Mouse (Mus musculus) CH12.LX (cell line): ENCODE data around the gene Krtap10-4. TPM values are rescaled to one million over a fixed set of nuclear protein-coding genes. Genes with fewer than 3 reads are reported as not detected.

Source experiments
- DNase-seq: peaks from one replicate; pipeline ENCODE4 v3.0.0-alpha.2; 2013; ENCODE audit errors: extremely low read depth
- H3K27ac ChIP-seq: 2 replicates; pipeline ENCODE4 v1.5.1; 2012; ENCODE audit warnings: low read depth, mild to moderate bottlenecking, control low read depth, moderate library complexity; ENCODE audit not compliant: insufficient read depth
- H3K27me3 ChIP-seq: replicated peaks from 2 replicates; pipeline ENCODE3; 2012; ENCODE audit warnings: inconsistent platforms
- H3K36me3 ChIP-seq, 2 experiments: replicated peaks in 1 of 2; 2 replicates each; pipeline versions ENCODE3 to v1.6.1; 2012; ENCODE audit warnings: inconsistent platforms in 1 of 2, low read length in 1 of 2, mild to moderate bottlenecking in 1 of 2, mixed read lengths in 1 of 2, moderate library complexity in 1 of 2; ENCODE audit not compliant: control insufficient read depth in 1 of 2, insufficient read depth in 1 of 2
- H3K4me1 ChIP-seq, 2 experiments: 2 replicates each; pipeline ENCODE4 v1.6.1; 2012; ENCODE audit warnings: inconsistent platforms in 1 of 2, moderate library complexity in 1 of 2; ENCODE audit not compliant: insufficient read depth in 2 of 2, control insufficient read depth in 1 of 2
- H3K4me2 ChIP-seq: 2 replicates; pipeline ENCODE4 v1.6.1; 2012; ENCODE audit warnings: low read depth, mild to moderate bottlenecking, control low read depth; ENCODE audit not compliant: poor library complexity, insufficient read depth, severe bottlenecking
- H3K4me3 ChIP-seq, 3 experiments: fragments of 150-350 bp in 1 of 3; sonication (generic) in 1 of 3; replicated peaks in 1 of 3; 2 replicates each; pipeline versions ENCODE3 to v1.5.1; 2011 to 2012; ENCODE audit warnings: low read depth in 2 of 3, low read length in 2 of 3, mild to moderate bottlenecking in 2 of 3, moderate library complexity in 2 of 3, control low read depth in 1 of 3, improper control_type of control experiment in 1 of 3, inconsistent platforms in 1 of 3, mixed read lengths in 1 of 3; ENCODE audit not compliant: poor library complexity in 1 of 3
- H3K79me2 ChIP-seq: replicated peaks from 2 replicates; pipeline ENCODE4 v1.6.1; 2012; ENCODE audit warnings: mild to moderate bottlenecking, moderate library complexity; ENCODE audit not compliant: control insufficient read depth, poor library complexity, insufficient read depth, severe bottlenecking; ENCODE audit errors: extremely low read depth
- H3K9ac ChIP-seq: 2 replicates; pipeline ENCODE4 v1.6.1; 2012; ENCODE audit warnings: low read depth, mild to moderate bottlenecking, control low read depth, moderate library complexity; ENCODE audit not compliant: insufficient read depth
- H3K9me3 ChIP-seq: replicated peaks from 2 replicates; pipeline ENCODE3; 2012; ENCODE audit warnings: low read length, inconsistent platforms, mixed read lengths
- CHD2 ChIP-seq: IDR thresholded peaks from 2 replicates; pipeline ENCODE4 v1.6.1; 2011; ENCODE audit warnings: low read length, improper control_type of control experiment
- CTCF ChIP-seq, 2 experiments: IDR thresholded peaks in 1 of 2; conservative IDR thresholded peaks in 1 of 2; 2 replicates each; pipeline ENCODE4 v1.5.1; 2011 to 2012; ENCODE audit warnings: low read depth in 2 of 2, low read length in 2 of 2, improper control_type of control experiment in 1 of 2, inconsistent platforms in 1 of 2, mild to moderate bottlenecking in 1 of 2, moderate library complexity in 1 of 2
- ELF1 ChIP-seq: IDR thresholded peaks from 2 replicates; pipeline ENCODE4 v1.6.1; 2014; ENCODE audit warnings: low read depth, mild to moderate bottlenecking, inconsistent platforms, low read length, improper control_type of control experiment
- EP300 ChIP-seq: IDR thresholded peaks from 2 replicates; pipeline ENCODE4 v1.6.1; 2011; ENCODE audit warnings: low read length, improper control_type of control experiment
- HCFC1 ChIP-seq: IDR thresholded peaks from 2 replicates; pipeline ENCODE4 v1.6.1; 2012; ENCODE audit warnings: low read depth, mild to moderate bottlenecking, inconsistent platforms, low read length, improper control_type of control experiment
- IRF4 ChIP-seq: IDR thresholded peaks from 2 replicates; pipeline ENCODE4 v1.6.1; 2014; ENCODE audit warnings: low read depth, mild to moderate bottlenecking, inconsistent platforms, low read length, improper control_type of control experiment
- JUN ChIP-seq: IDR thresholded peaks from 2 replicates; pipeline ENCODE4 v1.6.1; 2011; ENCODE audit warnings: low read depth, mild to moderate bottlenecking, low read length, improper control_type of control experiment, moderate library complexity; ENCODE audit not compliant: insufficient read depth
- JUND ChIP-seq: conservative IDR thresholded peaks from 2 replicates; pipeline ENCODE4 v1.6.1; 2011; ENCODE audit warnings: low read depth, low read length, improper control_type of control experiment
- MAFK ChIP-seq: IDR thresholded peaks from 2 replicates; pipeline ENCODE4 v1.6.1; 2011; ENCODE audit warnings: low read length, improper control_type of control experiment; ENCODE audit not compliant: insufficient replicate concordance
- MAZ ChIP-seq: IDR thresholded peaks from 2 replicates; pipeline ENCODE4 v1.6.1; 2012; ENCODE audit warnings: low read depth, mild to moderate bottlenecking, inconsistent platforms, low read length, improper control_type of control experiment, moderate library complexity
- MYC ChIP-seq: IDR thresholded peaks from 2 replicates; pipeline ENCODE4 v1.6.1; 2011; ENCODE audit warnings: low read depth, mild to moderate bottlenecking, improper control_type of control experiment, low read length
- NELFE ChIP-seq: IDR thresholded peaks from 2 replicates; pipeline ENCODE4 v1.6.1; 2011; ENCODE audit warnings: low read depth, low read length, improper control_type of control experiment
- POLR2AphosphoS2 ChIP-seq: IDR thresholded peaks from 2 replicates; pipeline ENCODE4 v1.6.1; 2011; ENCODE audit warnings: low read depth, low read length, improper control_type of control experiment
- RAD21 ChIP-seq: IDR thresholded peaks from 2 replicates; pipeline ENCODE4 v1.6.1; 2011; ENCODE audit warnings: low read depth, mild to moderate bottlenecking, low read length, improper control_type of control experiment, moderate library complexity
- SIN3A ChIP-seq: IDR thresholded peaks from 2 replicates; pipeline ENCODE4 v1.6.1; 2012; ENCODE audit warnings: low read length, improper control_type of control experiment, inconsistent platforms
- TBP ChIP-seq: conservative IDR thresholded peaks from 2 replicates; pipeline ENCODE4 v1.6.1; 2011; ENCODE audit warnings: low read depth, low read length, improper control_type of control experiment
- UBTF ChIP-seq: IDR thresholded peaks from 2 replicates; pipeline ENCODE4 v1.6.1; 2012; ENCODE audit warnings: low read depth, mild to moderate bottlenecking, inconsistent platforms, low read length, improper control_type of control experiment, moderate library complexity
- USF1 ChIP-seq: IDR thresholded peaks from 2 replicates; pipeline ENCODE4 v1.6.1; 2014; ENCODE audit warnings: low read depth, mild to moderate bottlenecking, inconsistent platforms, low read length, improper control_type of control experiment
- USF2 ChIP-seq: conservative IDR thresholded peaks from 2 replicates; pipeline ENCODE4 v1.6.1; 2011; ENCODE audit warnings: low read depth, low read length, improper control_type of control experiment
- ZC3H11A ChIP-seq: IDR thresholded peaks from 2 replicates; pipeline ENCODE4 v1.6.1; 2012; ENCODE audit warnings: low read depth, mild to moderate bottlenecking, inconsistent platforms, low read length, improper control_type of control experiment
- ZMIZ1 ChIP-seq: IDR thresholded peaks from 2 replicates; pipeline ENCODE4 v1.6.1; 2012; ENCODE audit warnings: low read depth, mild to moderate bottlenecking, inconsistent platforms, low read length, improper control_type of control experiment
- ZNF384 ChIP-seq: IDR thresholded peaks from 2 replicates; pipeline ENCODE4 v1.6.1; 2012; ENCODE audit warnings: low read depth, low read length, improper control_type of control experiment, inconsistent platforms
- dilution Hi-C: fragments of 300-500 bp; cut with MboI; formaldehyde crosslinking; loops from 2 replicates; pipeline ENCODE4 v1.14.3; 2020; ENCODE audit warnings: low sequenced_read_pairs; ENCODE audit not compliant: extremely low pct_unique_long_range_greater_than_20kb, extremely low pct_ligation_motif_present
- in situ Hi-C: fragments of 300-500 bp; cut with MboI; formaldehyde crosslinking; loops from 3 replicates; pipeline ENCODE4 v1.14.3; 2019; ENCODE audit warnings: low sequenced_read_pairs, low pct_ligation_motif_present, low pct_unique_long_range_greater_than_20kb, mixed read lengths
- polyA plus RNA-seq: library from polyadenylated mRNA; unstranded; fragments of >175 nt; gene quantifications from 2 replicates; pipeline ENCODE4 v1.2.1, GENCODE M21; 2012; ENCODE audit warnings: low read depth; ENCODE audit not compliant: insufficient read length
- total RNA-seq, 2 experiments: library from RNA; depleted of rRNA; stranded (reverse); fragments of 300-350 nt in 1 of 2; fragments of >200 nt in 1 of 2; gene quantifications; 2 replicates each; pipeline ENCODE4 v1.2.3; 2012 to 2014

Gene Krtap10-4
- total and polyA plus RNA-seq, 3 experiments, result not detected

DNA sequence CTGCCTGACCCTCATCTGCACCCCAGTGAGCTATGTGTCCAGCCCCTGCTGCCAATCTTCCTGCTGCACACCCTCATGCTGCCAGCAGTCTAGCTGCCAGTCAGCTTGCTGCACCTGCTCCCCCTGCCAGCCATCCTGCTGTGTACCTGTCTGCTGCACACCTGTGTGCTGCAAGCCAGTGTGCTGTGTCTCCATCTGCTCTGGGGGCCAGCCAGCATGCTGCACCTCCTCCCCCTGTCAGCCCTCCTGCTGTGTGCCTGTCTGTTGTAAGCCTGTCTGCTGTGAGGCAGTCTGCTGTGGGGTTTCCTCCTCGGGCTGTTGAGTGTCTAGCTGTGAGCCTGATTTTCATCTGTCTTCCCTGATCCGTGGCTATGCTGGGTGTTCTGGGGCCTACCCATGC is 20.1 kb upstream of the Krtap10-4 start:
- H3K27me3 ChIP-seq, result peaks cover 69% of the 10 kb centered on the region
- H3K4me2 ChIP-seq, result no peak overlapping the region
- no peak for DNase-seq
- H3K27ac ChIP-seq, result no peak overlapping the region
- H3K9me3 ChIP-seq, result peaks cover 27% of the 10 kb centered on the region
- no peaks in the 10 kb centered on the region for H3K4me1 ChIP-seq
- in situ Hi-C loops, result no loop called here
- H3K9ac ChIP-seq, result no peak overlapping the region
- H3K4me3 ChIP-seq, result no peak overlapping the region
- dilution Hi-C loops, result no loop called here
- TF ChIP-seq JUND, result no peak
- no peak for TF ChIP-seq ZMIZ1
- TF ChIP-seq RAD21, result no peak
- no peak for TF ChIP-seq MAZ
- no peak for TF ChIP-seq TBP
- TF ChIP-seq POLR2AphosphoS2, result no peak
- no peak for TF ChIP-seq CHD2
- TF ChIP-seq MAFK, result no peak
- TF ChIP-seq ZNF384, result no peak
- TF ChIP-seq USF2, result no peak
- no peak for TF ChIP-seq JUN
- TF ChIP-seq HCFC1, result no peak
- TF ChIP-seq SIN3A, result no peak
- TF ChIP-seq EP300, result no peak
- TF ChIP-seq ELF1, result no peak
- no peak for TF ChIP-seq NELFE
- TF ChIP-seq, all 38 proteins: peak for 0
- no peaks in the 10 kb centered on the region for H3K79me2 ChIP-seq
- H3K36me3 ChIP-seq, result no peaks in the 10 kb centered on the region

DNA sequence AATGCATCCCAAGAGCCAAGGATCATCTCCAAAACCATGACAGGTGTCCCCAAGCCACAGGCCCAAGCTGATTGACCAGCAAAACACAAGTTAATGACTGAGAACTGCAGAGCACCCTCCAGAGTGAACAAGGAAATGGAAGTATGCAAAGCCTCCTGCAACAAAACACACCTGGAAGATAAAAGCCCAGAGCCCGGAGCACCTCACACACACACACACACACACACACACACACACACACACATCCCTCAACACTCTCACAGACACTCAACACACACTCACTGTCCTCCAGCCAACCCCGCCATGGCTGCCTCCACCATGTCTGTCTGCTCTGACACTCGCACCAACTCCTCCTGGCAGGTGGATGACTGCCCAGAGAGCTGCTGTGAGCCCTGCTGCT is 19.6 kb upstream of the Krtap10-4 start, which contains the start of gene Gm36176:
TSS of gene Gm36176 (plus strand) at position 301 of the 400 bp plus-strand sequence.
- no peak for TF ChIP-seq IRF4
- TF ChIP-seq CTCF (conservative IDR thresholded peaks at IDR 0.05 in 1 of 2, IDR thresholded peaks at IDR 0.05 in 1 of 2; ENCODE audit: low read depth in 2 of 2, low read length in 2 of 2), result no peak
- no peak for TF ChIP-seq USF2
- no peak for TF ChIP-seq ZC3H11A
- TF ChIP-seq JUND, result no peak
- no peak for TF ChIP-seq MAZ
- no peak for TF ChIP-seq UBTF
- no peak for TF ChIP-seq ZNF384
- TF ChIP-seq USF1, result no peak
- no peak for TF ChIP-seq NELFE
- TF ChIP-seq MYC, result no peak
- no peak for TF ChIP-seq CHD2
- no peak for TF ChIP-seq SIN3A
- no peak for TF ChIP-seq TBP
- no peak for TF ChIP-seq POLR2AphosphoS2
- dilution Hi-C loops, result no loop called here
- Histone ChIP-seq H3K27me3 (peaks cover 68% of the 10 kb centered on the region), H3K4me3 (no peak within 1 kb of the TSS), H3K9ac (no peak within 1 kb of the TSS), H3K36me3 (no peaks in the 10 kb centered on the region), H3K4me2 (no peak within 1 kb of the TSS), H3K4me1 (no peaks in the 10 kb centered on the region), H3K79me2 (no peaks in the 10 kb centered on the region), H3K9me3 (peaks cover 29% of the 10 kb centered on the region), H3K27ac (no peak within 1 kb of the TSS)
- DNase-seq, result no peak
- in situ Hi-C loops, result no loop called here
